Mouse (Mus musculus): ENCODE data around the gene Tiam1.
A peak's percentile ranks its signal among the peaks of the same experiment; 100 is the strongest.

Tiam1 gene

GRCm38 (mm10) chr16:90071125-90071524 lies 72.4 kb downstream of the Tiam1 start:
- peak; percentile 87 for ATAC-seq (ENCODE audit: insufficient number of reproducible peaks, low FRiP score, low TSS enrichment)

- no peak for ATAC-seq (ENCODE audit: insufficient number of reproducible peaks, low FRiP score, low TSS enrichment)
Measured at GRCm38 (mm10) chr16:90070104-90070503, 73.5 kb downstream of the Tiam1 start.

- ATAC-seq (ENCODE audit: insufficient number of reproducible peaks, low FRiP score, low TSS enrichment) = no peak
Measured at GRCm38 (mm10) chr16:90069197-90069596, 74.4 kb downstream of the Tiam1 start.

- ATAC-seq (ENCODE audit: insufficient number of reproducible peaks, low FRiP score, low TSS enrichment) = no peak
Measured at GRCm38 (mm10) chr16:90052905-90053519, 90.6 kb downstream of the Tiam1 start.

GRCm38 (mm10) chr16:90052409-90052808 lies 91.2 kb downstream of the Tiam1 start:
- ATAC-seq (ENCODE audit: insufficient number of reproducible peaks, low FRiP score, low TSS enrichment) = no peak

- no peak for ATAC-seq (ENCODE audit: insufficient number of reproducible peaks, low FRiP score, low TSS enrichment)
Measured at GRCm38 (mm10) chr16:90051051-90051450, 92.5 kb downstream of the Tiam1 start.

- no peak for ATAC-seq (ENCODE audit: insufficient number of reproducible peaks, low FRiP score, low TSS enrichment)
Measured at GRCm38 (mm10) chr16:90047841-90048240, 95.7 kb downstream of the Tiam1 start.

- no peak for ATAC-seq (ENCODE audit: insufficient number of reproducible peaks, low FRiP score, low TSS enrichment)
Measured at GRCm38 (mm10) chr16:90046494-90047158, 96.9 kb downstream of the Tiam1 start.

GRCm38 (mm10) chr16:90045611-90046010 lies 98.0 kb downstream of the Tiam1 start:
- no peak for ATAC-seq (ENCODE audit: insufficient number of reproducible peaks, low FRiP score, low TSS enrichment)

- no peak for ATAC-seq (ENCODE audit: insufficient number of reproducible peaks, low FRiP score, low TSS enrichment)
Measured at GRCm38 (mm10) chr16:90044004-90044754, 99.4 kb downstream of the Tiam1 start.

- no peak for ATAC-seq (ENCODE audit: insufficient number of reproducible peaks, low FRiP score, low TSS enrichment)
Measured at GRCm38 (mm10) chr16:90042874-90043273, 100.7 kb downstream of the Tiam1 start.

- no peak for ATAC-seq (ENCODE audit: insufficient number of reproducible peaks, low FRiP score, low TSS enrichment)
Measured at GRCm38 (mm10) chr16:90042386-90042785, 101.2 kb downstream of the Tiam1 start.

- ATAC-seq (ENCODE audit: insufficient number of reproducible peaks, low FRiP score, low TSS enrichment) = no peak
Measured at GRCm38 (mm10) chr16:90040771-90041364, 102.7 kb downstream of the Tiam1 start.

- ATAC-seq (ENCODE audit: insufficient number of reproducible peaks, low FRiP score, low TSS enrichment) = no peak
Measured at GRCm38 (mm10) chr16:90035595-90036110, 107.9 kb downstream of the Tiam1 start.

- ATAC-seq (ENCODE audit: insufficient number of reproducible peaks, low FRiP score, low TSS enrichment) = no peak
Measured at GRCm38 (mm10) chr16:90030355-90030754, 113.2 kb downstream of the Tiam1 start.

GRCm38 (mm10) chr16:90027886-90028285 lies 115.7 kb downstream of the Tiam1 start:
- ATAC-seq (ENCODE audit: insufficient number of reproducible peaks, low FRiP score, low TSS enrichment) = no peak

- ATAC-seq (ENCODE audit: insufficient number of reproducible peaks, low FRiP score, low TSS enrichment) = no peak
Measured at GRCm38 (mm10) chr16:90025526-90026172, 117.9 kb downstream of the Tiam1 start.

GRCm38 (mm10) chr16:90023665-90024010 lies 119.9 kb downstream of the Tiam1 start:
- ATAC-seq (ENCODE audit: insufficient number of reproducible peaks, low FRiP score, low TSS enrichment) = peak; percentile 71

- ATAC-seq (ENCODE audit: insufficient number of reproducible peaks, low FRiP score, low TSS enrichment) = peak; percentile 9; the same call in 1 of the 2 replicates
Measured at GRCm38 (mm10) chr16:90022932-90023664, 120.5 kb downstream of the Tiam1 start.

- ATAC-seq (ENCODE audit: insufficient number of reproducible peaks, low FRiP score, low TSS enrichment) = no peak
Measured at GRCm38 (mm10) chr16:90016046-90016445, 127.5 kb downstream of the Tiam1 start.
